ENCODE assay signal across 8 mouse cellular contexts in the genomic region with DNA sequence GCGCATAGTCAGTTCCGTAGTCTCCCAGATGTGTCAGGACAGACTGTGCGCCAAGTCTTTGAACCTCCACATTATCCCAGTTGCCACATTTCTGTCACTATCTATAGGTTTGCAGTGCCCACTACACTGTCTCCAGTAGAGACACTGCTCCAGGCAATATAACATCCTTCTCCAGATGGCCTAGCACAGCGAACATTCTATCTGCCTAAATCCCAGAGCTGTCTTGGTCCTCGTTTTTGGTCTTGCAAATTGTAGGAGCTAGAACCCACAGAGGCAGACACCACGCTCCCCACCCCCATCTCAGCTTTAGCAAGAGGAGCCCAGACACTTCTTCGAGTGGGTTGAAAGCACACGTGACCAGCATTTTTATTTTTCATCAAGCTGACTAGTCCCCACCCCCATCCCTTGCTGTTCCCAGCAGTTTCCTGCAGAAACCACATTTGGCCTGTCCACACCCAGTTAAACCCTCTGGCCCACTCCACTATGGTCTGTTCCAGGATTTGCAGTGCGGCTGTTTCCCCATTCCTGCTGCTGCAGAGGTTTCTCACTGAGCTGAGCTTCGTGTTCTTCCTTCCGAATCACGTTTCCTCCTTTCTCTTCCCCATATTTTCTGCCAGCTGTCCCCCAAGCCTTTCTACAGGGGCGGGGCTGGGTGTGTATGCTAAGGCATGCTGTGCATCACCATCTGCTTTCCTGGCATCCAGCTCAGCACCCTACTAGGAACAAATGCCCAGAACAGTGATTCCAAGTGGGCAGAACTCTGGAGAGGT. TPM values are rescaled to one million over a fixed set of nuclear protein-coding genes. Genes with fewer than 3 reads are reported as not detected.
DNase-seq lines count a peak whose midpoint lies in the region; ATAC-seq and TF ChIP-seq lines count a peak whose summit lies in the region.

No protein-coding gene starts in this region.

- H3K4me3 ChIP-seq in heart, embryonic 12.5 days = peak overlapping the region; percentile 85
- peak overlapping the region; percentile 70 for H3K4me3 ChIP-seq in liver, adult 2 months (ENCODE audit: insufficient read depth, low read depth, low read length)

- H3K9me3 ChIP-seq in heart, embryonic 12.5 days (replicated peaks) = no peaks in the 10 kb centered on the region

- peak overlapping the region; percentile 77 for H3K9ac ChIP-seq in heart, embryonic 12.5 days
- peak overlapping the region; percentile 66 for H3K9ac ChIP-seq in liver, adult 2 months (ENCODE audit: low read depth, low read length)

- peaks cover 11% of the 10 kb centered on the region; the same call in 1 of the 2 replicates for H3K79me2 ChIP-seq in liver, adult 2 months (ENCODE audit: control insufficient read depth, insufficient read depth, low read length)

- TF ChIP-seq CTCF in liver, adult 2 months (IDR thresholded peaks at IDR 0.05; ENCODE audit: low read depth, low read length) = no peak

- TF ChIP-seq POLR2A in liver, adult 2 months (IDR thresholded peaks at IDR 0.05; ENCODE audit: extremely low read depth, insufficient read depth, low read length) = no peak

- peak overlapping the region; percentile 25; the same call in 1 of the 2 replicates for H3K27ac ChIP-seq in heart, embryonic 12.5 days (ENCODE audit: poor library complexity, severe bottlenecking)
- H3K27ac ChIP-seq in liver, adult 2 months (replicated peaks; ENCODE audit: insufficient read depth, low read depth, low read length) = peak overlapping the region; percentile 76

- peaks cover 27% of the 10 kb centered on the region for H3K4me1 ChIP-seq in heart, embryonic 12.5 days (replicated peaks)
- H3K4me1 ChIP-seq in liver, adult 2 months (ENCODE audit: control insufficient read depth, insufficient read depth, low read length) = peaks cover 14% of the 10 kb centered on the region

- 54% methylated on average over 13 of the region's 13 CpGs for WGBS in heart, embryonic 12.5 days
- WGBS in liver, adult 2 months = 68% methylated on average over 13 of the region's 13 CpGs

- peak overlapping the region; percentile 94 for H3K4me2 ChIP-seq in heart, embryonic 12.5 days

- ATAC-seq in erythroid progenitor cell, adult 5-6 weeks (replicated peaks; ENCODE audit: low FRiP score, poor library complexity, severe bottlenecking) = peak; percentile 49
- no peak; the same call in 1 of the 2 replicates for ATAC-seq in heart, embryonic 12.5 days (ENCODE audit: insufficient number of reproducible peaks, low FRiP score)

- H3K27me3 ChIP-seq in heart, embryonic 12.5 days (replicated peaks) = no peaks in the 10 kb centered on the region; the same call in 1 of the 2 replicates
- no peaks in the 10 kb centered on the region for H3K27me3 ChIP-seq in liver, adult 2 months (ENCODE audit: control insufficient read depth, insufficient read depth, low read length)

- H3K36me3 ChIP-seq in heart, embryonic 12.5 days = no peaks in the 10 kb centered on the region
- no peaks in the 10 kb centered on the region for H3K36me3 ChIP-seq in liver, adult 2 months (ENCODE audit: control insufficient read depth, insufficient read depth, low read length)

- peak; percentile 88 for DNase-seq in 3T3-L1 (ENCODE audit: low read depth, low spot score)
- DNase-seq in adrenal gland, adult 8-10 months = peak; percentile 37
- peak; percentile 69 for DNase-seq in kidney, postnatal 10 days
- peak; percentile 54 for DNase-seq in liver, adult 2 months (ENCODE audit: extremely low read depth, low read depth, low spot score)
- peak; percentile 68 to 76 for DNase-seq in monocyte, adult 2 months (ENCODE audit: low read depth in 1 of 2, low spot score in 2 of 2)
- DNase-seq in thymus, postnatal 36 days = peak; percentile 5 to 17

RNA-seq across cellular contexts. Expression of a gene that starts 0.8 kb away (rescaled TPM):
- 10 to 100 TPM; 57.5 to 69.9 (median 62.5) TPM for total RNA-seq in adrenal gland, adult 8-10 months (2022)
- 4.6 and 6.8 TPM in 2 replicates for total RNA-seq in erythroid progenitor cell, adult 5-6 weeks (2015; ENCODE audit: low replicate concordance)
- 6.8 and 10.8 TPM in 2 replicates for total RNA-seq in erythroid progenitor cell, adult 5-6 weeks (2017; ENCODE audit: low replicate concordance)
- polyA plus RNA-seq in heart, embryonic 12.5 days (2016; fragmentation: Nextera tagmentation; extraction: Ambion mirVana) = 35.9 and 38.6 TPM in 2 replicates
- total RNA-seq in liver, adult 2 months (2014; rRNA removed) = 24.2 and 30.6 TPM in 2 replicates
- polyA plus RNA-seq in liver, adult 2 months (2012; rRNA removed) = 32.6 and 45.1 TPM in 2 replicates

RNA-seq across cellular contexts. Expression of a gene that starts 21.5 kb away (rescaled TPM):
- total RNA-seq in adrenal gland, adult 8-10 months (2022) = 10 to 100 TPM; 54.9 to 79.7 (median 66.5) TPM
- total RNA-seq in erythroid progenitor cell, adult 5-6 weeks (2015; ENCODE audit: low replicate concordance) = 71.7 and 96.2 TPM in 2 replicates
- 108 and 150 TPM in 2 replicates for total RNA-seq in erythroid progenitor cell, adult 5-6 weeks (2017; ENCODE audit: low replicate concordance)
- 70.2 and 70.7 TPM in 2 replicates for polyA plus RNA-seq in heart, embryonic 12.5 days (2016; fragmentation: Nextera tagmentation; extraction: Ambion mirVana)
- 42.2 and 54.0 TPM in 2 replicates for total RNA-seq in liver, adult 2 months (2014; rRNA removed)
- 37.9 and 38.1 TPM in 2 replicates for polyA plus RNA-seq in liver, adult 2 months (2012; rRNA removed)

Comparison
In these comparisons a context has a peak if more than half of its experiments do, and no peak if none do; other contexts are left out.
1. DNase-seq: peak in every context shown above with its lines; median percentile 88 in 3T3-L1; 72 in monocyte, adult 2 months; 69 in kidney, postnatal 10 days; 54 in liver, adult 2 months; 37 in adrenal gland, adult 8-10 months; 11 in thymus, postnatal 36 days.